Mouse (Mus musculus) brain, adult 10 weeks (tissue): ENCODE results near the gene Fam161a. TPM values are rescaled to one million over a fixed set of nuclear protein-coding genes. Genes with fewer than 3 reads are reported as not detected.

Source experiments
- polyA plus RNA-seq: library from polyadenylated mRNA; stranded (reverse); fragments of 350-450 nt; fragmentation: Illumina TruSeq; extraction: RNeasy Lipid Tissue Mini Kit (QIAGEN cat#74804); gene quantifications from one replicate; pipeline ENCODE4 v1.2.3, GENCODE M21; 2015; ENCODE audit warnings: low read depth, low replicate concordance

The Fam161a gene
- 4.1 TPM for polyA plus RNA-seq

GRCm38 (mm10) chr11:23007481-23008180 lies at the start of gene Fam161a:
Gene Fam161a (plus strand): TSS chr11:23007531.

DNA sequence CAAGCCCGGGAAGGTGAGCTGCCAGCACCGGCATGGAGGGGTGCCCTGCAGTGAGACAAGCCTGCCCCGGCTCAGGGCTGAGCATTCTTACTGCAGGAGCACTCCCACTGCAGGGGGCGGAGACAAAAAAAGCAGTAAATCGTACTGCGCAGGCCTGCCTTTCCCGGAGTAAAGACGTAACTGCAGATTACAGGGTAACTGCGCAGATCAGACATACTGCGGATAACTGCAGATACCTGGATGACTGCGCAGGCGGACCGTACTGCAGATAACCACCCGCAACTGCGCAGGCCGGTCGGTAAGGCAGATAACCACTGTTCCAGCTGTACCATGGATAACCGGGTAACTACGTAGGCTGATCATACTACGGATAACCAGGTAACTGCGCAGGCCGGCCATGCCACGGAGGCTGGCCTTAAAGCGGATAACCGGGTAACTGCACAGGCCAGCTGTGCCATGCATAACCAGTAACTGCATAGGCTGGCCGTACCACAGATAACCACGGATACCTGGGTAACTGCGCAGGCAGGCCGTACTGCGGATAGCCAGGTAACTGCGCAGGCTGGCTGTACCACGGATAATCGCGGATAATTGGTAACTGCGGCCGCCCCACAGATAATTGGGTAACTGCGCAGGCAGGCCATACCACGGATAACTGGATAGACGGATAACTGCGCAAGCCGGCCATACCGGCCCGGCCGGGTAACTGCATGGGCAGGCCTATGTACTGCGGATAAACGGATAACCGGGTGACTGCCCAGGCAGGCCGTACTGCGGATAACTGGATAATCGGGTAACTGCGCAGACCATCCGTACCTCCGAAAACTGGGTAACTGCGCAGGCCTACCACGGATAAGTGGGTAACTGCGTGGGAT lies 35.3 kb upstream of the Fam161a start, which contains the start of gene Zrsr1:
Zrsr1 (plus strand) TSS at position 171 of the 875 bp plus-strand sequence.

GRCm38 (mm10) chr11:22981984-22982757 lies 25.2 kb upstream of the Fam161a start, which contains the start of the genes Gm28048 and Commd1:
Gene Gm28048 (minus strand): TSS chr11:22982090.
Gene Commd1 (minus strand): TSS chr11:22982382.

DNA sequence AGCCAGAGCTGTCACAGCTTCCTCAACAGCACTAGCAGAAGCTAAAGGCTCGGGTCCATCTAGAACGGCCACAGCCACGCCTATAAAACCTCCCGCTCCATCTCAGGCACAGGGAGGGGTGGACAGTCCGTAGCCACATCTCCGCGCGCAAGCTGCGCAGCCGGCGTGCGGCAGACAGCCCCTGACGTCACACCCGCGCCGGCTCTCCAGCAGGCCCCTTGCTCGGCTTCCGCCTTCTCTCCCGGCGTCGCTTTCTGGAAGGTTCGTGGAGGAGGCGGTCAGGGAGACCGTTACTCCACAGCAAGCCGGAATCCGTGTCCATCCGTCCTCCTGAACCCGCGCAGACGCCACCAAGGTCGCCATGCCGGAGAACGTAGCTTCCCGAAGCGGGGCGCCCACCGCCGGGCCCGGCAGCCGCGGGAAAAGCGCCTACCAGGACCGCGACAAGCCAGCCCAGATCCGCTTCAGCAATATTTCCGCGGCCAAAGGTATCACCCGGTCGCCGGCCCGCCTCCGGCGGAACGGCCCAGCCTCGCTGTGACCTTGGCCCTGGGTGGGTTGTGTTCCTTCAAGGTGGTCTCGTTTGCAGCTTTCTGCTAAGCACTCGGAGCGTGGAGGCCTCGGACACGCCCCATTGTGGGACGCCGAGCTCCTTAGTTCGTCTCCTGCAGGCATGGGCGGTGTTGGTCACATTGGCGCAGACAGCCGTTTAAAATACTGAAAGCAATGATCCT lies 16.8 kb upstream of the Fam161a start, which contains the start of gene Cct4:
Cct4 (plus strand) TSS at position 127 of the 734 bp plus-strand sequence.

Other genes with a start within 250 kb of the Fam161a start
- gene B3gnt2, start 146.6 kb upstream of the Fam161a start, polyA plus RNA-seq, result 14.4 TPM
- gene Zrsr1, start 35.5 kb upstream of the Fam161a start, polyA plus RNA-seq, result 79.7 TPM
- gene Gm28048, start 25.4 kb upstream of the Fam161a start, polyA plus RNA-seq, result 33.4 TPM
- gene Commd1, start 25.1 kb upstream of the Fam161a start, polyA plus RNA-seq, result 89.2 TPM
- gene Cct4, start 17.0 kb upstream of the Fam161a start, polyA plus RNA-seq, result 154 TPM
- gene Xpo1, start 248.5 kb downstream of the Fam161a start, polyA plus RNA-seq, result 57.6 TPM